Mouse (Mus musculus) CH12.LX (cell line): ENCODE measurements around the gene Itga7.

Experiments used
- BHLHE40 ChIP-seq: IDR thresholded peaks from 2 replicates; pipeline ENCODE4 v1.6.1; 2011; ENCODE audit warnings: mild to moderate bottlenecking, low read depth, low read length, improper control_type of control experiment
- CTCF ChIP-seq, 2 experiments: IDR thresholded peaks in 1 of 2; conservative IDR thresholded peaks in 1 of 2; 2 replicates each; pipeline ENCODE4 v1.5.1; 2011 to 2012; ENCODE audit warnings: low read depth in 2 of 2, low read length in 2 of 2, improper control_type of control experiment in 1 of 2, inconsistent platforms in 1 of 2, mild to moderate bottlenecking in 1 of 2, moderate library complexity in 1 of 2
- EP300 ChIP-seq: IDR thresholded peaks from 2 replicates; pipeline ENCODE4 v1.6.1; 2011; ENCODE audit warnings: low read length, improper control_type of control experiment
- GABPA ChIP-seq: IDR thresholded peaks from 2 replicates; pipeline ENCODE4 v1.6.1; 2012; ENCODE audit warnings: low read depth, low read length, improper control_type of control experiment, inconsistent platforms; ENCODE audit not compliant: insufficient replicate concordance
- MAX ChIP-seq: IDR thresholded peaks from 2 replicates; pipeline ENCODE4 v1.6.1; 2011; ENCODE audit warnings: low read length, improper control_type of control experiment
- PAX5 ChIP-seq: IDR thresholded peaks from 2 replicates; pipeline ENCODE4 v1.6.1; 2012; ENCODE audit warnings: low read length, inconsistent platforms, mixed read lengths
- POLR2A ChIP-seq: IDR thresholded peaks from 2 replicates; pipeline ENCODE4 v1.6.1; 2011; ENCODE audit warnings: low read depth, mild to moderate bottlenecking, improper control_type of control experiment, low read length
- POLR2AphosphoS2 ChIP-seq: IDR thresholded peaks from 2 replicates; pipeline ENCODE4 v1.6.1; 2011; ENCODE audit warnings: low read depth, low read length, improper control_type of control experiment
- SMC3 ChIP-seq: IDR thresholded peaks from 2 replicates; pipeline ENCODE4 v1.6.1; 2011; ENCODE audit warnings: low read depth, low read length, improper control_type of control experiment
- TBP ChIP-seq: conservative IDR thresholded peaks from 2 replicates; pipeline ENCODE4 v1.6.1; 2011; ENCODE audit warnings: low read depth, low read length, improper control_type of control experiment

DNA sequence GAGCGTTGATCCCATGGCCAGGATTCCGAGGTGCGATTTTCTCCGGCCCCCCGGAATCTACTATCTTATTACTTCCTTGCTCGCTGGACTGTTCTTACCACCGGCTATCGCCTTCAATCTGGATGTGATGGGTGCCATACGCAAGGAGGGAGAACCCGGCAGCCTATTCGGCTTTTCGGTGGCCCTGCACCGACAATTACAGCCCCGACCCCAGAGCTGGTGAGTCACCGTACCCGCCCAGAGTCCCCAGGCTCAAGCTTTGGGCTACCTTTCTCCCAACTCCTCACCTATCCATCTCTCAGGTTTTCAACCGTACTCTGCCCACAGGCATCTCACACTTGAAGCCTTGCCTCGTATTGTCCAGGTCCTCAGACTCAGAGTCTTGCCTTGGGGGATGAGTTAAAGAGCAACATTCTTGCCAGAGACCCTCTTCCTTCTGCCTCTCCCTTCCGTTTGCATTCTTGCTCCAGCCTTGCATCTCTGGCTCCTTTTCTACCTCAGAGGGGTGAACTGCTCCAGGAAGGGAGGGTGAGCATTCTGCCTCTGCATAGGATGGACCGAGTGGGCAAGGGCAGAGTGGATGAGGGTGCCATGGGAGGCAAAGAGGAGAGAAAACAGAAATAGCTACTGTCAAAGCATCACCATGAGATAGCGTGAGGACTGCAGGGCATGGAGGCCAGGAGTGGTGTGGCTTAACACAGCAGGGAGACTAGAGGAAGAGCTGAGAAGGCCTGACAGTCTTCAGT is 531 bp downstream of the Itga7 start:
- TF ChIP-seq EP300 (no peak), GABPA (no peak), POLR2AphosphoS2 (no peak), CTCF (conservative IDR thresholded peaks at IDR 0.05 in 1 of 2, IDR thresholded peaks at IDR 0.05 in 1 of 2; ENCODE audit: low read depth in 2 of 2, low read length in 2 of 2) (no peak), POLR2A (no peak), TBP (no peak), PAX5 (no peak), BHLHE40 (no peak), MAX (no peak), SMC3 (no peak)
